In genomic region chr15:25414747-25415119, GRCm38 (mm10) we compare ENCODE assay signal across 8 mouse cellular contexts. TPM values are rescaled to one million over a fixed set of nuclear protein-coding genes. Genes with fewer than 3 reads are reported as not detected.
A peak's percentile ranks its signal among the peaks of the same experiment; 100 is the strongest.
DNase-seq lines count a peak whose midpoint lies in the region; ATAC-seq and TF ChIP-seq lines count a peak whose summit lies in the region.

No protein-coding gene starts in this region.

- ATAC-seq in CD4-positive, CD25-positive, alpha-beta regulatory T cell, adult 4 months, result peak; percentile 83
- peak; percentile 41 for ATAC-seq in forebrain, embryonic 14.5 days
- ATAC-seq in liver, postnatal 0 days, result peak; percentile 61
- ATAC-seq in neural tube, embryonic 14.5 days (ENCODE audit: low read depth), result peak; percentile 18; the same call in 1 of the 2 replicates

- H3K4me2 ChIP-seq in forebrain, embryonic 14.5 days (ENCODE audit: low read length), result peak overlapping the region; percentile 61
- H3K4me2 ChIP-seq in liver, postnatal 0 days (ENCODE audit: low read depth, low read length), result peak overlapping the region; percentile 77
- H3K4me2 ChIP-seq in neural tube, embryonic 14.5 days (ENCODE audit: low read depth, low read length), result peak overlapping the region; percentile 81

- H3K9me3 ChIP-seq in forebrain, embryonic 14.5 days (replicated peaks; ENCODE audit: control insufficient read depth, low read length), result no peaks in the 10 kb centered on the region
- H3K9me3 ChIP-seq in liver, postnatal 0 days (ENCODE audit: low read length), result no peaks in the 10 kb centered on the region
- no peaks in the 10 kb centered on the region for H3K9me3 ChIP-seq in neural tube, embryonic 14.5 days (ENCODE audit: control insufficient read depth, low read length)

- H3K4me3 ChIP-seq in forebrain, embryonic 14.5 days (ENCODE audit: low read depth, low read length), result peak overlapping the region; percentile 99
- peak overlapping the region; percentile 56 for H3K4me3 ChIP-seq in liver, postnatal 0 days (ENCODE audit: low read depth, low read length)
- H3K4me3 ChIP-seq in neural tube, embryonic 14.5 days (ENCODE audit: low read depth, low read length), result peak overlapping the region; percentile 100
- peak overlapping the region; percentile 59 for H3K4me3 ChIP-seq in testis, adult 2 months (ENCODE audit: control insufficient read depth, low read depth, low read length)

- intact Hi-C loops in heart, postnatal 14 days (cut with DNase I), result loop anchor here (2.0 to 10.0 kb wide), 4 partner anchors 270 to 826 kb away; no protein-coding TSS in a partner anchor

- H3K4me1 ChIP-seq in forebrain, embryonic 14.5 days (ENCODE audit: control insufficient read depth, insufficient read depth, low read length), result peaks cover 16% of the 10 kb centered on the region
- H3K4me1 ChIP-seq in liver, postnatal 0 days (ENCODE audit: insufficient read depth), result peaks cover 14% of the 10 kb centered on the region
- H3K4me1 ChIP-seq in neural tube, embryonic 14.5 days (ENCODE audit: control insufficient read depth, insufficient read depth, low read length), result peaks cover 9% of the 10 kb centered on the region; the same call in 1 of the 2 replicates
- peaks cover 26% of the 10 kb centered on the region for H3K4me1 ChIP-seq in testis, adult 2 months (ENCODE audit: control insufficient read depth, insufficient read depth, low read length)

- TF ChIP-seq CTCF in liver, postnatal 0 days (IDR thresholded peaks at IDR 0.05; ENCODE audit: low read depth), result peak; percentile 89
- peak; percentile 60; the same call in 1 of the 2 replicates for TF ChIP-seq CTCF in testis, adult 2 months (IDR thresholded peaks at IDR 0.05; ENCODE audit: control insufficient read depth, insufficient read depth, insufficient replicate concordance, low read depth, low read length)

- H3K9ac ChIP-seq in forebrain, embryonic 14.5 days (ENCODE audit: low read length), result peak overlapping the region; percentile 100
- H3K9ac ChIP-seq in liver, postnatal 0 days (replicated peaks), result no peak overlapping the region
- peak overlapping the region; percentile 100 for H3K9ac ChIP-seq in neural tube, embryonic 14.5 days (replicated peaks; ENCODE audit: low read depth, low read length)

- no peaks in the 10 kb centered on the region for H3K27me3 ChIP-seq in forebrain, embryonic 14.5 days (replicated peaks; ENCODE audit: control insufficient read depth, insufficient read depth, low read length)
- H3K27me3 ChIP-seq in liver, postnatal 0 days (ENCODE audit: insufficient read depth, low read length), result peaks cover 34% of the 10 kb centered on the region
- no peaks in the 10 kb centered on the region for H3K27me3 ChIP-seq in neural tube, embryonic 14.5 days (ENCODE audit: control insufficient read depth, insufficient read depth, low read length)
- H3K27me3 ChIP-seq in testis, adult 2 months (ENCODE audit: control insufficient read depth, insufficient read depth, low read length), result peaks cover 4% of the 10 kb centered on the region

- under 1% methylated on average over 14 of the region's 14 CpGs for WGBS in forebrain, embryonic 14.5 days
- WGBS in large intestine, adult 2 months, result under 1% methylated on average over 14 of the region's 14 CpGs
- 0% methylated on average over 14 of the region's 14 CpGs for WGBS in liver, postnatal 0 days (ENCODE audit: insufficient replicate concordance)
- 0% methylated on average over 14 of the region's 14 CpGs for WGBS in neural tube, embryonic 14.5 days

- DNase-seq in c-Kit-positive CD71-positive TER-119-negative erythroid progenitor cells, embryonic 14.5 days (ENCODE audit: low read depth), result peak; percentile 34
- DNase-seq in forebrain, embryonic 14.5 days (ENCODE audit: low spot score), result peak; percentile 98
- peak; percentile 82 to 87 for DNase-seq in heart, postnatal 14 days
- DNase-seq in large intestine, adult 2 months (ENCODE audit: low read depth, low spot score), result peak; percentile 56
- DNase-seq in liver, postnatal 0 days, result peak; percentile 85

- H3K36me3 ChIP-seq in forebrain, embryonic 14.5 days (ENCODE audit: control insufficient read depth, insufficient read depth, low read length), result 0 out of 2 replicates have a peak, but pooled peaks cover under 1% of the 10 kb centered on the region
- no peaks in the 10 kb centered on the region for H3K36me3 ChIP-seq in liver, postnatal 0 days (replicated peaks; ENCODE audit: insufficient read depth, low read length)
- no peaks in the 10 kb centered on the region for H3K36me3 ChIP-seq in neural tube, embryonic 14.5 days (ENCODE audit: control insufficient read depth, insufficient read depth, low read length)
- H3K36me3 ChIP-seq in testis, adult 2 months (ENCODE audit: control insufficient read depth, insufficient read depth, low read length), result no peaks in the 10 kb centered on the region

- no peak for TF ChIP-seq EP300 in liver, postnatal 0 days (IDR thresholded peaks at IDR 0.05; ENCODE audit: low read depth)

- TF ChIP-seq POLR2A in testis, adult 2 months (IDR thresholded peaks at IDR 0.05; ENCODE audit: control insufficient read depth, low read depth, low read length), result no peak

- peak overlapping the region; percentile 100 for H3K27ac ChIP-seq in forebrain, embryonic 14.5 days (ENCODE audit: low read depth, low read length)
- no peak overlapping the region for H3K27ac ChIP-seq in liver, postnatal 0 days (ENCODE audit: low read depth)
- H3K27ac ChIP-seq in neural tube, embryonic 14.5 days (ENCODE audit: low read depth, low read length), result peak overlapping the region; percentile 100
- no peak overlapping the region for H3K27ac ChIP-seq in testis, adult 2 months (ENCODE audit: control insufficient read depth, insufficient read depth, low read depth, low read length)

RNA-seq across cellular contexts. Expression of gene Basp1, which starts 1.2 kb away (rescaled TPM):
- under 1 TPM; 0.33 to 0.50 TPM for polyA plus RNA-seq in CD4-positive, CD25-positive, alpha-beta regulatory T cell, adult 4 months (2017; shearing (Covaris generic))
- 154 and 164 TPM in 2 replicates for polyA plus RNA-seq in forebrain, embryonic 14.5 days (2014; fragmentation: Nextera tagmentation; extraction: Ambion mirVana)
- total RNA-seq in heart, postnatal 14 days (2021), result 1 to 10 TPM; 3.0 to 4.2 TPM
- polyA plus RNA-seq in large intestine, adult 2 months (2012; rRNA removed), result 3.4 and 4.4 TPM in 2 replicates
- polyA plus RNA-seq in liver, postnatal 0 days (2015; fragmentation: Nextera tagmentation; extraction: Ambion mirVana), result 1.9 and 2.2 TPM in 2 replicates
- polyA plus RNA-seq in neural tube, embryonic 14.5 days (2014; fragmentation: Nextera tagmentation; extraction: Ambion mirVana), result 211 and 216 TPM in 2 replicates
- polyA plus RNA-seq in testis, adult 2 months (2012; rRNA removed), result 11.8 and 13.6 TPM in 2 replicates

Comparison
In these comparisons a context has a peak if more than half of its experiments do, and no peak if none do; other contexts are left out.
1. ATAC-seq: peak in every context shown above with its lines; median percentile 83 in CD4-positive, CD25-positive, alpha-beta regulatory T cell, adult 4 months; 61 in liver, postnatal 0 days; 41 in forebrain, embryonic 14.5 days; 18 in neural tube, embryonic 14.5 days.
2. DNase-seq: peak in every context shown above with its lines; median percentile 98 in forebrain, embryonic 14.5 days; 85 in liver, postnatal 0 days; 84 in heart, postnatal 14 days; 56 in large intestine, adult 2 months; 34 in c-Kit-positive CD71-positive TER-119-negative erythroid progenitor cells, embryonic 14.5 days.
3. H3K27ac ChIP-seq: peak in forebrain, embryonic 14.5 days (single experiment) and neural tube, embryonic 14.5 days (single experiment); none in liver, postnatal 0 days (single experiment) and testis, adult 2 months (single experiment).
4. RNA of gene Basp1, which starts 1.2 kb away (polyA plus RNA-seq): 211 to 216 TPM in neural tube, embryonic 14.5 days and 154 to 164 TPM in forebrain, embryonic 14.5 days; 11.8 to 13.6 TPM in testis, adult 2 months, 3.4 to 4.4 TPM in large intestine, adult 2 months, 1.9 to 2.2 TPM in liver, postnatal 0 days and 0.33 to 0.50 TPM in CD4-positive, CD25-positive, alpha-beta regulatory T cell, adult 4 months; every median in the first group is over 10 times any median in the second.
5. Peak in every context shown above with its lines, with median percentiles within 50 percentile points of each other: H3K4me2 ChIP-seq and H3K4me3 ChIP-seq.